Mouse (Mus musculus) ovary, adult 10 weeks (tissue): ENCODE measurements around the gene Fezf1. TPM values are rescaled to one million over a fixed set of nuclear protein-coding genes. Genes with fewer than 3 reads are reported as not detected.

Experiments
- polyA plus RNA-seq: library from polyadenylated mRNA; stranded (reverse); fragments of 350-450 nt; fragmentation: Illumina TruSeq; extraction: RNeasy Lipid Tissue Mini Kit (QIAGEN cat#74804); gene quantifications from one replicate; pipeline ENCODE4 v1.2.3, GENCODE M21; 2014

Fezf1 gene
- not detected for polyA plus RNA-seq

GRCm38 (mm10) chr6:23248313-23249052 lies at the start of gene Fezf1:
Fezf1 (minus strand) TSS chr6:23248362.

Other genes starting within 250 kb of the Fezf1 start
- 11.6 TPM for gene Aass, start 115.4 kb downstream of the Fezf1 start, polyA plus RNA-seq